Mouse (Mus musculus) liver, postnatal 0 days (tissue): ENCODE data around the gene Sox5.

ENCODE experiments used
- CTCF ChIP-seq: sonication (generic); IDR thresholded peaks from 2 replicates; pipeline ENCODE4 v1.5.1; 2016; ENCODE audit warnings: antibody characterized with exemption, low read depth
- EP300 ChIP-seq: IDR thresholded peaks from 2 replicates; pipeline ENCODE4 v1.6.1; 2016; ENCODE audit warnings: antibody characterized with exemption, low read depth, mild to moderate bottlenecking

GRCm38 (mm10) chr6:144057098-144057632, 724.6 kb downstream of the Sox5 start:
- TF ChIP-seq EP300 = no peak
- TF ChIP-seq CTCF = no peak
